Mouse (Mus musculus): ENCODE measurements around the gene Dzank1. TPM values are rescaled to one million over a fixed set of nuclear protein-coding genes. Genes with fewer than 3 reads are reported as not detected.

The Dzank1 gene
- not detected in 2 replicates for polyA plus RNA-seq (2012)

- TF ChIP-seq GATA1 (IDR thresholded peaks at IDR 0.05; ENCODE audit: low read length): no peak
Observed at GRCm38 (mm10) chr2:144526981-144527820, at the start of gene Dzank1, which contains the start of gene Polr3f. Dzank1 (minus strand) TSS chr2:144527414. Polr3f (plus strand) TSS chr2:144527718.

- TF ChIP-seq GATA1 (IDR thresholded peaks at IDR 0.05; ENCODE audit: low read length): no peak
Observed at GRCm38 (mm10) chr2:144555820-144556552, 28.8 kb upstream of the Dzank1 start, which contains the start of gene Sec23b. Sec23b (plus strand) TSS chr2:144556229.

GRCm38 (mm10) chr2:144555286-144555819 is 28.1 kb upstream of the Dzank1 start:
- TF ChIP-seq GATA1 (IDR thresholded peaks at IDR 0.05; ENCODE audit: low read length): no peak

- TF ChIP-seq GATA1 (IDR thresholded peaks at IDR 0.05; ENCODE audit: low read length): no peak
Observed at GRCm38 (mm10) chr2:144553905-144554304, 26.7 kb upstream of the Dzank1 start.

- TF ChIP-seq GATA1 (IDR thresholded peaks at IDR 0.05; ENCODE audit: low read length): no peak
Observed at GRCm38 (mm10) chr2:144550529-144550928, 23.3 kb upstream of the Dzank1 start, which contains the start of gene Rbbp9. Rbbp9 (minus strand) TSS chr2:144550869.

- TF ChIP-seq GATA1 (IDR thresholded peaks at IDR 0.05; ENCODE audit: low read length): no peak
Observed at GRCm38 (mm10) chr2:144547559-144547958, 20.3 kb upstream of the Dzank1 start.

GRCm38 (mm10) chr2:144545481-144545880 is 18.3 kb upstream of the Dzank1 start:
- TF ChIP-seq GATA1 (IDR thresholded peaks at IDR 0.05; ENCODE audit: low read length): no peak

- no peak for TF ChIP-seq GATA1 (IDR thresholded peaks at IDR 0.05; ENCODE audit: low read length)
Observed at GRCm38 (mm10) chr2:144545061-144545460, 17.8 kb upstream of the Dzank1 start.

GRCm38 (mm10) chr2:144544630-144545029 is 17.4 kb upstream of the Dzank1 start:
- no peak for TF ChIP-seq GATA1 (IDR thresholded peaks at IDR 0.05; ENCODE audit: low read length)

- TF ChIP-seq GATA1 (IDR thresholded peaks at IDR 0.05; ENCODE audit: low read length): no peak
Observed at GRCm38 (mm10) chr2:144543670-144544069, 16.5 kb upstream of the Dzank1 start.

- TF ChIP-seq GATA1 (IDR thresholded peaks at IDR 0.05; ENCODE audit: low read length): no peak
Observed at GRCm38 (mm10) chr2:144541246-144541645, 14.0 kb upstream of the Dzank1 start.

- TF ChIP-seq GATA1 (IDR thresholded peaks at IDR 0.05; ENCODE audit: low read length): no peak
Observed at GRCm38 (mm10) chr2:144537123-144537522, 9.9 kb upstream of the Dzank1 start.

GRCm38 (mm10) chr2:144527821-144528174 is 584 bp upstream of the Dzank1 start:
- TF ChIP-seq GATA1 (IDR thresholded peaks at IDR 0.05; ENCODE audit: low read length): no peak

- no peak for TF ChIP-seq GATA1 (IDR thresholded peaks at IDR 0.05; ENCODE audit: low read length)
Observed at GRCm38 (mm10) chr2:144525856-144526255, 1.4 kb downstream of the Dzank1 start.

- no peak for TF ChIP-seq GATA1 (IDR thresholded peaks at IDR 0.05; ENCODE audit: low read length)
Observed at GRCm38 (mm10) chr2:144519772-144520171, 7.4 kb downstream of the Dzank1 start.

GRCm38 (mm10) chr2:144514619-144515018 is 12.6 kb downstream of the Dzank1 start:
- TF ChIP-seq GATA1 (IDR thresholded peaks at IDR 0.05; ENCODE audit: low read length): no peak
